Mouse (Mus musculus) liver, adult 2 months (tissue): Measurements from ENCODE around the gene Dusp2. TPM values are rescaled to one million over a fixed set of nuclear protein-coding genes. Genes with fewer than 3 reads are reported as not detected.

Source experiments
- DNase-seq: peaks from one replicate; pipeline ENCODE4 v3.0.0-alpha.2; 2011; ENCODE audit warnings: low read depth, low spot score; ENCODE audit errors: extremely low read depth
- H3K27ac ChIP-seq: fragments of 200-500 bp; replicated peaks from 2 replicates; pipeline ENCODE4 v1.5.1; 2012; ENCODE audit warnings: low read depth, mild to moderate bottlenecking, control low read depth, inconsistent platforms, low read length; ENCODE audit not compliant: insufficient read depth
- H3K27me3 ChIP-seq: fragments of 200-500 bp; 2 replicates; pipeline ENCODE4 v1.6.1; 2012; ENCODE audit warnings: mild to moderate bottlenecking, moderate library complexity, low read length, inconsistent platforms; ENCODE audit not compliant: control insufficient read depth, insufficient read depth
- H3K36me3 ChIP-seq: fragments of 200-500 bp; 2 replicates; pipeline ENCODE4 v1.6.1; 2012; ENCODE audit warnings: low read length, inconsistent platforms; ENCODE audit not compliant: control insufficient read depth, insufficient read depth
- H3K4me1 ChIP-seq: fragments of 200-500 bp; 2 replicates; pipeline ENCODE4 v1.6.1; 2011; ENCODE audit warnings: low read length; ENCODE audit not compliant: control insufficient read depth, insufficient read depth
- H3K4me3 ChIP-seq: fragments of 200-500 bp; 2 replicates; pipeline ENCODE4 v1.5.1; 2011; ENCODE audit warnings: low read depth, mild to moderate bottlenecking, control low read depth, low read length, moderate library complexity; ENCODE audit not compliant: insufficient read depth
- H3K79me2 ChIP-seq: fragments of 200-500 bp; 2 replicates; pipeline ENCODE4 v1.6.1; 2012; ENCODE audit warnings: inconsistent platforms, mild to moderate bottlenecking, low read length, moderate library complexity; ENCODE audit not compliant: control insufficient read depth, insufficient read depth
- H3K9ac ChIP-seq: fragments of 200-500 bp; 2 replicates; pipeline ENCODE4 v1.6.1; 2012; ENCODE audit warnings: low read depth, mild to moderate bottlenecking, control low read depth, inconsistent platforms, low read length
- CTCF ChIP-seq: fragments of 200-500 bp; IDR thresholded peaks from 2 replicates; pipeline ENCODE4 v1.5.1; 2011; ENCODE audit warnings: low read depth, low read length, control low read depth
- POLR2A ChIP-seq: fragments of 200-500 bp; IDR thresholded peaks from 2 replicates; pipeline ENCODE4 v1.6.1; 2011; ENCODE audit warnings: low read length, control low read depth; ENCODE audit not compliant: insufficient read depth; ENCODE audit errors: extremely low read depth
- WGBS: fragments of 180-500 bp; shearing (Covaris S2); methylation state at CpG from one replicate; pipeline ENCODE4 v1.1.7; 2018; 5-methylcytosine and 5-hydroxymethylcytosine counted together
- polyA plus RNA-seq: library from polyadenylated mRNA; depleted of rRNA; stranded (reverse); fragments of >200 nt; gene quantifications from 2 replicates; pipeline ENCODE4 v1.2.3, GENCODE M21; 2012; rRNA removed
- total RNA-seq: library from RNA; depleted of rRNA; stranded (reverse); fragments of >200 nt; gene quantifications from 2 replicates; pipeline ENCODE4 v1.2.3, GENCODE M21; 2014; rRNA removed

Dusp2 gene
- total and polyA plus RNA-seq, 2 experiments = 0.37 to 0.83 TPM

- no peaks in the 10 kb centered on the region for H3K27me3 ChIP-seq
- no peak overlapping the region for H3K9ac ChIP-seq
- no peak for DNase-seq
- no peaks in the 10 kb centered on the region for H3K79me2 ChIP-seq
- 0 out of 2 replicates have a peak overlapping the region, but pooled peaks have one; percentile 34 for H3K27ac ChIP-seq
- no peak overlapping the region for H3K4me3 ChIP-seq
- H3K36me3 ChIP-seq = no peaks in the 10 kb centered on the region
- peaks cover 6% of the 10 kb centered on the region; the same call in 1 of the 2 replicates for H3K4me1 ChIP-seq
- TF ChIP-seq POLR2A (no peak), CTCF (no peak)
- WGBS = 74% methylated on average over 7 of the region's 7 CpGs
These were observed 42.1 kb downstream of the Dusp2 start for GRCm38 (mm10) chr2:127377942-127378610.

GRCm38 (mm10) chr2:127378611-127378990 lies 42.6 kb downstream of the Dusp2 start:
- Histone ChIP-seq H3K4me3 (no peak overlapping the region), H3K79me2 (no peaks in the 10 kb centered on the region), H3K27me3 (no peaks in the 10 kb centered on the region), H3K36me3 (no peaks in the 10 kb centered on the region), H3K9ac (no peak overlapping the region), H3K27ac (0 out of 2 replicates have a peak overlapping the region, but pooled peaks have one; percentile 34), H3K4me1 (peaks cover 6% of the 10 kb centered on the region; the same call in 1 of the 2 replicates)
- TF ChIP-seq CTCF (no peak), POLR2A (no peak)
- 60% methylated on average over 7 of the region's 7 CpGs for whole genome bisulfite sequencing
- DNase-seq = no peak

DNA sequence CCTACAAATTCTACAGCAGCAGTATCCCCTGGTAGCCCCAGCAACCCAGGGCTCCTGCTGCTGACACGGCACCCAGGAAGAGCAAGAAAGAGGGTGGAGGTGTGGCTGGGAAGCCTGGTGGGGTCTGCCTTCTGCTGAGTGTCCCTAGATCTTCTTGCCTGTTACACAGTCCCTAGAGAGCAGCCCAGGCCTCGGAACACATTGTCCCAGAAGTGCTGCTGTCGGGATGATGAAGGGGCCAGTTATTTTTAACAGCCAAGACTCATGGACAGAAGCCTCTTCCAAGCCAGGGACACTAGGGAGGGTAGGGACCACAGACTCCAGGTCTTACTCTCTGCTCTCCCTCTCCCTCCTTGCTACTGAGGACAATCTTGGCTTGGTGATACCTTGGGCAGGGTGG lies 43.3 kb downstream of the Dusp2 start:
- H3K79me2 ChIP-seq = no peaks in the 10 kb centered on the region
- H3K27ac ChIP-seq = no peak overlapping the region
- no peaks in the 10 kb centered on the region for H3K27me3 ChIP-seq
- no peak overlapping the region for H3K9ac ChIP-seq
- 87% methylated on average over 3 of the region's 3 CpGs for WGBS
- H3K4me1 ChIP-seq = peaks cover 6% of the 10 kb centered on the region; the same call in 1 of the 2 replicates
- TF ChIP-seq CTCF (no peak), POLR2A (no peak)
- H3K36me3 ChIP-seq = no peaks in the 10 kb centered on the region
- no peak for DNase-seq
- H3K4me3 ChIP-seq = no peak overlapping the region

GRCm38 (mm10) chr2:127383881-127384280 lies 47.9 kb downstream of the Dusp2 start:
- no peak for DNase-seq
- no peak overlapping the region for H3K4me3 ChIP-seq
- no peaks in the 10 kb centered on the region; the same call in 1 of the 2 replicates for H3K4me1 ChIP-seq
- no peak overlapping the region for H3K9ac ChIP-seq
- no peak for TF ChIP-seq POLR2A
- TF ChIP-seq CTCF = no peak
- 79% methylated on average over 7 of the region's 7 CpGs for WGBS
- H3K27me3 ChIP-seq = no peaks in the 10 kb centered on the region
- H3K36me3 ChIP-seq = no peaks in the 10 kb centered on the region
- H3K79me2 ChIP-seq = no peaks in the 10 kb centered on the region
- H3K27ac ChIP-seq = no peak overlapping the region

GRCm38 (mm10) chr2:127387521-127387920 lies 51.6 kb downstream of the Dusp2 start:
- Histone ChIP-seq H3K27me3 (no peaks in the 10 kb centered on the region), H3K27ac (0 out of 2 replicates have a peak overlapping the region, but pooled peaks have one; percentile 16), H3K4me1 (no peaks in the 10 kb centered on the region; the same call in 1 of the 2 replicates), H3K9ac (no peak overlapping the region), H3K79me2 (no peaks in the 10 kb centered on the region), H3K36me3 (no peaks in the 10 kb centered on the region), H3K4me3 (no peak overlapping the region)
- whole genome bisulfite sequencing = 84% methylated on average over 2 of the region's 2 CpGs
- TF ChIP-seq CTCF (no peak), POLR2A (no peak)
- no peak for DNase-seq

Other genes with a start within 250 kb of the Dusp2 start
- 0.65 and 2.3 TPM in 2 replicates for gene Ncaph, start 202.2 kb upstream of the Dusp2 start, total RNA-seq
- gene Ncaph, start 202.2 kb upstream of the Dusp2 start, polyA plus RNA-seq = 0.14 and 0.24 TPM in 2 replicates
- 4.8 and 5.3 TPM in 2 replicates for gene Itpripl1, start 192.7 kb upstream of the Dusp2 start, total RNA-seq
- 4.7 and 6.1 TPM in 2 replicates for gene Itpripl1, start 192.7 kb upstream of the Dusp2 start, polyA plus RNA-seq
- 0.74 and 1.2 TPM in 2 replicates for gene 1810024B03Rik, start 127.9 kb upstream of the Dusp2 start, total RNA-seq
- gene 1810024B03Rik, start 127.9 kb upstream of the Dusp2 start, polyA plus RNA-seq = 0.82 and 1.0 TPM in 2 replicates
- 52.3 and 60.0 TPM in 2 replicates for gene Snrnp200, start 127.8 kb upstream of the Dusp2 start, total RNA-seq
- gene Snrnp200, start 127.8 kb upstream of the Dusp2 start, polyA plus RNA-seq = 20.5 and 28.0 TPM in 2 replicates
- 44.9 and 50.9 TPM in 2 replicates for gene Ciao1, start 88.3 kb upstream of the Dusp2 start, total RNA-seq
- 60.5 and 62.7 TPM in 2 replicates for gene Ciao1, start 88.3 kb upstream of the Dusp2 start, polyA plus RNA-seq
- gene Tmem127, start 88.3 kb upstream of the Dusp2 start, total RNA-seq = 16.6 and 18.5 TPM in 2 replicates
- gene Tmem127, start 88.3 kb upstream of the Dusp2 start, polyA plus RNA-seq = 45.8 and 50.5 TPM in 2 replicates
- 102 and 119 TPM in 2 replicates for gene Stard7, start 65.9 kb upstream of the Dusp2 start, total RNA-seq
- 51.2 and 54.3 TPM in 2 replicates for gene Stard7, start 65.9 kb upstream of the Dusp2 start, polyA plus RNA-seq
- not detected in 2 replicates for gene Astl, start 2.5 kb downstream of the Dusp2 start, total RNA-seq
- not detected in 2 replicates for gene Astl, start 2.5 kb downstream of the Dusp2 start, polyA plus RNA-seq
- 2.5 and 4.0 TPM in 2 replicates for gene Adra2b, start 27.0 kb downstream of the Dusp2 start, total RNA-seq
- 5.0 TPM in 2 replicates for gene Adra2b, start 27.0 kb downstream of the Dusp2 start, polyA plus RNA-seq
- gene Gpat2, start 89.0 kb downstream of the Dusp2 start, total RNA-seq = 1.2 and 1.3 TPM in 2 replicates
- gene Gpat2, start 89.0 kb downstream of the Dusp2 start, polyA plus RNA-seq = 2.1 and 2.2 TPM in 2 replicates
- gene Fahd2a, start 108.4 kb downstream of the Dusp2 start, total RNA-seq = 17.5 and 18.5 TPM in 2 replicates
- 21.5 and 27.3 TPM in 2 replicates for gene Fahd2a, start 108.4 kb downstream of the Dusp2 start, polyA plus RNA-seq
- 0.09 and 0.67 TPM in 2 replicates for gene Kcnip3, start 185.9 kb downstream of the Dusp2 start, total RNA-seq
- 0.25 and 0.45 TPM in 2 replicates for gene Kcnip3, start 185.9 kb downstream of the Dusp2 start, polyA plus RNA-seq
- 0.07 TPM in 1 of 2 replicates, not detected in the other for gene Prom2, start 205.3 kb downstream of the Dusp2 start, total RNA-seq
- 5.9 TPM in 1 of 2 replicates, not detected in the other for gene Prom2, start 205.3 kb downstream of the Dusp2 start, polyA plus RNA-seq